Mouse (Mus musculus) thymus, postnatal 0 days (tissue): ENCODE measurements at regions not wholly inside any gene's neighbourhood (a gene's known extent, or its start where the extent isn't known, plus 50 kb on each side); places are given as distances from the start of the nearest gene placed in this dataset.
"Not testable (repeated sequence)": the region's sequence is repeated elsewhere in the genome, so short reads cannot be mapped to it uniquely, and the experiment has no call there.

ENCODE experiments used
- DNase-seq: peaks from one replicate; pipeline ENCODE4 v3.0.0-alpha.2; 2015; ENCODE audit warnings: low spot score

DNA sequence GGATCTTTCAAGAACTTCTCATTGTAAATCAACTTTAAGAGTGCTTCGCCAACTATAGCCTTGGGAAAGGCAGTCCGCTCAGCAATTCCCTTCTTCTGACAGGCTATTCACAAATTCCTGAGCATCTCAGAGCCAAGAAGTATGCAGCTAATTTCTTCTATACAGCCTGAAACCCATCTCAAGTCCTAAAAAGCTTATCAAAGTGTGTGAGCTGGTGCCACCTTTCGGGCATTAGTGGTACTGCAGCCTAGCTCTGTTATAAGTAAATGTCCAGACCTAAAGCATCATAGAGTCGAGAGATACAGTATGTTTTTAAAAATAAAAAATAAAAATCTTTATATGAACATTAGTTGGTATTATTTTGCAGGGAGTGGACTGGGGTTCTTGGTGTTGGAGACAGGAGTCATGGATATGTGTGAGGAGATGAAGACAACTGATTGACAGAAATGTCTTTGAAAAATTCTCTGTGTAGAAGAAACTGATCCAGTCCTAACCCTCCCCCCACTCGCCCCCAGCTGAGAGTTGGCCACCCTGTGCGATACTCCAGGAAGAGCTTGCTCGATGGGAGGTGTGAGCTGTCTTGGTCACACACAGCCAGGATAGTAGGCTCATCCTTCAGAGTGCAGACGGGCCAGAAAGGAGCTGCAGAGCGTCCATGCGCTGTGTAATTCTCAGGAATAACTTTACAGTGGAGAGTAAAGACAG is 56.4 kb downstream of the Bod1 start:
- DNase-seq: peak; percentile 50

- no peak for DNase-seq
Measured at GRCm38 (mm10) chr11:31614394-31614713, 57.3 kb downstream of the Bod1 start.

DNA sequence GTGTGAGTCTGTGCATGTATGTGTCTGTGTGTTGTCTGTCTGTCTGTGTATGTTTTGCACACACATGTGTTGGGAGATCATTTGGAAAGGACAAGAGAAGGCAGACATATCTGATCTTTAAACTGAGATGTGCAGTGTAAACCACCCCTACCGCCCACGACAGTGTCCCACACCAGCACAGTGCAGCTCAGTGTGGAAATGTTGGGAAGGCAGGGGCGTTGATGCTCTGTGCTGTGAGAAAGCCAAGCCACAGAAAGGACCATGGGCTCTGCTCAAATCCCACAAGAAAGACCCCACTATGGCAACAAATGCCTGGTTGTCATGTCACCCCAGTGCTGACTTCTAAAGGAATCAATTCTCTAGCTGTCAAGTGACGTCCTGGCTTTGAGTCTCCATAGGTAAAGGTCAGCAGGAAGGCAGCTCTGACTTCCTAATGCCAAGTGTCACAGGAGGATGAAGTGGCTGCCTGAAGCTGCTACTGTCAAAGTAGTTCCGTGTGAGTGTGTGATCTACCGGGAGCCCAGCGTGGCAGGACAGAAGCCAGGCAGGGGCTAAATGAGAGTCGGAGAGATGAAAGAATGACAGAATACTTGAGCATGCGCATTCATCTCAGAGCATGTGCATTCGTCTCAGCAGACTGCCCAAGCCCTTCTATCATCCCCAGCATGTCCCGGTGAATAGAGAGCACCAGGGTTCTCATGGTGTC is 57.8 kb downstream of the Bod1 start:
- DNase-seq: no peak

- no peak for DNase-seq
Measured at GRCm38 (mm10) chr11:31608458-31608857, 63.2 kb downstream of the Bod1 start.

GRCm38 (mm10) chr11:31601499-31601898 is 70.2 kb downstream of the Bod1 start:
- no peak for DNase-seq

- DNase-seq: no peak
Measured at GRCm38 (mm10) chr11:31593604-31594003, 78.1 kb downstream of the Bod1 start.

DNA sequence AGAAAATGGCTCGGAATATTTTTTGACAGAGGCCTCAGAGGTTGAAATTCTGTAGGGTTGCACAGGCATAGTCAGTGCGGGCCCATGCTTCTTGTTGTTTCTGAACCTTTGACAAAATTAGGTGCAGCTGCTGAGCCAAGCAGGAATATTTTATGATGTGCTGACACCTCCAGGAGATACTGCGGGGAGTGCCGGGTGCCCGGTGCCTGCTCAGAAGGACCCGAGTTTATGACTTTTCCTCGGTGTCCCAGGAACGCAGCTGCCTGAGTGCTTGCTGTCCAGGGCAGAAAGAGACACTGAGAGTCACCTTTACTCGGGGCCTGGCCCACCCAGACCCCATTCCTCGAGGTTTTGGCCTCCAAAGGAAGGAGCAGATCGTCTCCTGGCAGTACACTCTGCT is 79.6 kb downstream of the Bod1 start:
- DNase-seq: no peak

DNA sequence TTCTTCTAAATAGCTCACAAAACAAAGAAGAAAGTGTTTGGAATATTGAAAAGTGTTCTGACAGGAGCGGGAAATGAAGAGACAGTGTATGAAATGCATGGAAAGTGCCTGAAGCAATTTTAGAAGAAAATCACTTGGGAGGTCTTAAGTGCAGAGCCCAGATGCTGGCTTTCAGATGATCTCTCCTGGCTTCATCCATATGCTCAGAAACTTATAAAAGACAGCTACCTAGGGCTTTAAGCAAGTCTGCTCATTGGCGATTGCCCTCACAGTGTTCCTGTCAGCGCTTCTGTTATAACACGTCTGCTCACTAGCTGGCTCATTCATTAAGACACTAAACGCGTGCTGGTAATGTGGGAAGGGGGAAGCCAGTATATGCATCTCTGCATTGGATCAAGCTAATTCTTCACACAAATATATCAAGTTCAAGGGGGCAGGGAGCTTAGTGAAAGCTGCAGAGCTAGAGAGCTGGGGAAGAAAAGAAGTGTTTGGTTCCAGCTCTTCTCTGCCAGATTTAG is 80.6 kb downstream of the Bod1 start:
- no peak for DNase-seq

GRCm38 (mm10) chr11:31574941-31575340 is 96.7 kb downstream of the Bod1 start:
- DNase-seq: no peak

DNA sequence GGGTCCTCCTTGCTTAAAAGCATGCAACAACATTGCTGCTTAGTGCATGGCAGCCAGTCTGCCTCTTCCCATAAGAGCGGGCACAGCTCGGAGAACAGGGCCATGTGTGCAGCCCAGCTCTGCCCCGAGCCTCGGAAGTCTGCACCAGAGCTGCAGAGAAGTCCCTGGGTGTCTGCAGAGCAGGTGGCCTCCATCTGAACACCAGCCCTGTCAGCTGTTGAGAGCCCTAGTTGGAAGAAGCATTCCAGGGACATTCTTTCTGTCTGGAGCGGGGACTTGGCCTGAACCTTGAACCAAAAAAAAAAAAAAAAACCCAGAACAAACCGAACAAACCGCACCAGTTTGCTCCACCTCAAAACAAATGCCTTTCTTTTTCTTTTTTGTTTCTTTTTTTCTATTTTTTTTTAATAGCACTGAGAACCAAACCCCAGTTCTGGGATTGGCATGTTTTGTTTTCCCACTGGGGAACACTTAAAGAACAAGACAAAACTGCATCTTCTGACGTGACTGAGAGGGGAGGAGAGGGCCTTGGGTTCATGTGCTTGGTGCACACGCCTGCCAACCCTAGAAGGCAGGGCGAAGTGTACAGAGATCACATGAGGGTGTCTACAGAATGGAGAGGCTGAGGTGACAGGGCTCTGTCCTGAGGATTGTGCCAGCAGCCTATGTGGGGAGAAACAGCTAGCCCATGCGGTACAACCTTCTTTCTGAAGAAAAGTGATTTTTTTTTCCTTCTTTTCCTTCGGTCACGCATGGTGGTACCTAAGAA is 106.8 kb downstream of the Bod1 start:
- no peak for DNase-seq

DNA sequence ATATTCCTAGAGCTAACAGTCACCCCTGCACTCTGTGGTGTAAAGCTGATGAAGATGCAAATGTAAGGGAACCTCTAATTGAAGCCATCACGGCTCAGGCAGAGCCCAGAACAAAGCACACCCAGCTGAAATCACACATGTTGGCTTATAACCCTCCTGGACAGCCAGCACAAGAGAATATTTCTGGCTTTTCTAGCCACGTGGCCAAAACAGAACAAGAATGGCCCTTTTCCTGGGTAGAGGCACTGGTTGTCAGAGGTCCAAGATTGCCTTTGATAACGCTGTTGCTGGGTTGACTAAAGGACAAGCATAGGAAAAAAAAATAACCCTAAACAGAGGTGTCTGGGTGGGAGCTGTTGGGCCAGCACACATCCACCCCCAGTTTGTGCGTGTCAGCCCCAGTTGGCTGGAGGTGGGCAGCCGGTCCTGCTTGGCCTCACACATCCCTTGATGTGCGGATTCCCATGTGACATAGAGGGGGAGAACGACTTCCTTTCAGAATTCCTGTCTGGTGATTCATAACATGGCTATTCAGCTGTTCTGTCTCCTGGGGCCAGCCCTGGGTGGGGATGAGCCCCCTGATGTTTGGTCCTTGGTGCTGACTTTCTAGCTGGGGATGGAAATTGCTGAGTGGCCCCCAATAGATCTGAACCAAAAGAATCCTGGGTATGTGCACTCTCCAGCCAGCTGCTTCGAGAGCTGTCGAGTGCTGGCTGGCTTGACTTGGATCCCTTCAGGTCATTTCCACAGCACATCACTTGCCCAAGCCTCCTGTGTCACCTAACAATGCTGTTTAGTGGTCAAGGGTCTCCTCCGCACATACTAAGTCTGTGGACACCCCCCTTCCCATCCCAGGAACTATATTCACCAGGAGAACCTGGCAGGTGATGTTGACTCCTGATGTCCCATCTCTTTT is 107.6 kb downstream of the Bod1 start:
- no peak for DNase-seq

DNA sequence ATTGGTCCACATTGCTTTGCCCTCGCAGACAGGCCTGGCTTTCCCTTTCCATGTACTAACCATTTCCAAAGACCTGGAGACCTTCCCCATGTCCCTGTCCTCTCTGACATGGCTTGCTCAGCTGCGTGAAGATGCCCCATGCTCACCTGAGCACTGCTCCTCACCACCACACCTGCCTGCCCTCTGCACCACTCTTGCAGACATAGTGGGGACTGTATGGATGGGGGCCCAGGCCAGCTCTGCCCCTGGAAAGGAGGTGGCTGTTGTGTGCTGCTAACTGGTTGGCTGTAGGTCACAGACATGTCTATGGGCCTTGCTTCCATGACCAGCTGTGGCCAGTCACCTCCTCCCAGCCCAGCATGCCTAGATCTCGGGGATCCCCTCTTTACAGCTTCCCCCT is 108.7 kb downstream of the Bod1 start:
- no peak for DNase-seq

DNA sequence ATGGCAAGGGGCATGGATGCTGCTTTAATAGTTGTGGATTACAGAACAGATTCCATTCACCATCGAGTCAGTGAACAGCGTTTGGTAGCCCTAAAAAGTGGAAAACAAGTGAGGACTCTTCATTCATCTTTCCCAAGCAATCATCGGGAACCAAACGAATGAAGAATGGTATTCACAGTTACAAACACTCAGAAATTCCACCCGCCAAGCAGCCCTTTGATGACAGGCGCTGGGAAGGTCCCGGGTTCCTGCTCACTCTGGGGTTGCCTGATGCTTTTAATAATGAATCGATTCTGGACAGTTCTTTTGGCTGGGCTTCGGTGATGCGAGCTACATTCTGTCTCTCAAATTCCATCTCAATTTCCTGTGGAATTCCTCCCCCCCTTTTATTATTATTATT is 110.9 kb downstream of the Bod1 start:
- no peak for DNase-seq

DNA sequence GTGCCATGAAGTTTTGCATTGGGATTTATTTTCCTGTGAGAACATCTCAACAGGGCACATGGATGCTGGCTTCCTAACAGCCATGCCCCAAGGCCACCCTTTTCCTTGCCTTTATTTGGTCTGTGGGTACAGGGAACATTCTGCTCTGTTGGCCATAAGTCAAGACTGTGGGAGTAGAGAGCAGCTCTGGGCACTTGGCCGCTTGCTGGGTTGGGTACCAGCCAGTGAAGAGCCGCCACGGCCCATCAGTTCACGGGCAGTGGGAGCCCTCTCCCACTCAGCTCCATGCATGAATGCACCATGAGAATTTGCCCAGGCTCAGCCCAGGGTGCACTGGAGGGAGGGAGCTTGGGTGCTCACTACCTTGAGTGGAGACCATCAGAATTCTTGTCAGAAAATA is 116.6 kb downstream of the Bod1 start:
- DNase-seq: no peak

- DNase-seq: no peak
Measured at GRCm38 (mm10) chr11:31551614-31552271, 119.9 kb downstream of the Bod1 start.

DNA sequence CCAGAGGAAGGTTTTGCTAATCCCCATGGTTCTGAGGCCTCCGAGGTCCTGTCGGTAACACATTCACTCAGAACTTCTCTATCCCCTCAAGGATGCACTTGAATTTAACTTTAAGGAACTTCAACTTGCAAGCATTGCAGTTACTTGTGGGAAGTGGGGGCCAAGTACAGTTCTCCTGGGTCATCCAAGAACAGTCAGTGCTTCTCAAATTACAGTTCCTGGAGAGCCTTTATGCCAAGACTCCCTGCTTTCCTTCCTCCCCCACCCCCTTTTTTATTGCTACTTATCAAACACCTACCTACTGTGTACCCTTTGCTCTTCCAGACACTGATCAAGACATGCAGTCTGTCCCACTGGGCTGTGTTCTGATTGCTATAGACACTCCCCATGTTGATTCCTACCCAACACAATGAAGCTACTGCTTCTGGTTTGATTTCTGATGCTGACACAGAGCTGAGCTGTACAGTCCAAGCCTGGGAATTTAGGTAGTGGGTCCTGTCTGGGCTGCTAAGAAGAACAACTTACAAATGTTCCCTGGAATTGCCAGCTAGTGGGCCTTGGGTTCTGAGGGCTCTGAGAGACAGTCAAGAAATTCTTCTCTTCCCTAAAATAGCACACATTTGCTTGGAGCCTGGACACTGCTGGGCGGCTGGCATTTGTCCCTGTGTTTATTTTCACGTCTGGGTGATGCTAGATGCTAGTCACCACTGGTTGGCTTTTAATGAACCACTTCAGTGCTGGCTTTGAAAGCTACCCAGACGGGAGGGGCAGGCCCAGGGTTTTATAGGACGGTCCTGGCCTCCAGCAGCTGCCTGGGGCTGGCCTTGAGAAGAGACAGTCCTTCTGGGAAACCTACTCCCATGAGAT is 120.7 kb downstream of the Bod1 start:
- DNase-seq: no peak

- DNase-seq: not testable (repeated sequence)
Measured at GRCm38 (mm10) chr11:31545514-31545913, 126.2 kb downstream of the Bod1 start.

GRCm38 (mm10) chr11:31542635-31543219 is 129.0 kb downstream of the Bod1 start:
- DNase-seq: no peak

DNA sequence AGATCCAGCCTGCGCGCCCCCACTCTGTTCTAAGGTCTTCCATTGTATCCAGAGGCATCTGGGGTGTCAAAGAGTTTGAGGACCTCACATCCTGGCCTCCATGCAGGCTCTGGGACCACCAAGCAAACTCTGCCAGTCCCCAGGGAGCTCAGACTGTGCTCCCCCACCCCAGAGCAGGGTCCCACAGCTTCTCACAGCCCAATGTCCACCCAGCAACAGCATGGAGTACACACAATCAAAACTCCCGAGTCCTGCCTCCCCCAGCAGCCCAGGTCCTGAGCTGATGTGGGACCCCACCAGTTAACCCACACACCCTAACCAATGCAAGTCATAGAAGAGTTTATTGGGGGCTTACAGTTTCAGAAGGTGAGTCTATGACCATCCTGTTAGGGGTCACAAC is 130.3 kb downstream of the Bod1 start:
- DNase-seq: no peak
